Mouse (Mus musculus): ENCODE results near the gene Tssk6.

DNA sequence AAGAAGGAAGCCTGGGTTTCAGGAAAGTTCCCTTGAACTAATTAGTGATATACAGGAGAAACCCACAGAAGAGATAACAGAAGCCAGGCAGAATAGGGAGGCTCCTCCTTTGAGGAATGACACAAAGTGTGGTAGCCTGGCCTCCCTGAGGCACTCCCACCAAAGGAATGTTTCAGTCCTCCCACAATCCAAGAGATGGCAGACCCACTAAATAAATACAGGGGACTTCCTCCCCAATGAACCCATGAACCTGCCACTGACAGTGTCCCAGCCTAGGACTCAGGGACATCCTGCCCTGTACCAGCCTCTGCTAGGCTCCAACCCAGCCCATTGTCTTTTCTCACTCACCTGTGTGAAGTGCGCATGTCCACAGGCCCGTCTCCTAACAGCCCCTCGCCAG lies 33.4 kb downstream of the Tssk6 start:
- TF ChIP-seq POLR2A (IDR thresholded peaks at IDR 0.05; ENCODE audit: insufficient read depth, low read depth, low read length) (no peak), CTCF (IDR thresholded peaks at IDR 0.05; ENCODE audit: insufficient read depth, low read depth, low read length) (no peak)

Data from olfactory bulb, adult 2 months (tissue).